Mouse (Mus musculus): ENCODE results near the gene Alkbh4.

GRCm38 (mm10) chr5:136122165-136122564 lies 13.8 kb upstream of the Alkbh4 start:
- TF ChIP-seq CTCF (IDR thresholded peaks at IDR 0.05; ENCODE audit: control insufficient read depth, insufficient read depth, insufficient read length): no peak
- no peak for TF ChIP-seq MYOG (IDR thresholded peaks at IDR 0.05; ENCODE audit: control insufficient read depth, extremely low read depth, insufficient read length)
- no peak for TF ChIP-seq USF1 (IDR thresholded peaks at IDR 0.05; ENCODE audit: low read depth)
- TF ChIP-seq MAX (IDR thresholded peaks at IDR 0.05): no peak
- no peak for TF ChIP-seq CEBPB (IDR thresholded peaks at IDR 0.05; ENCODE audit: low read depth)

Measured in C2C12 (cell line).